Mouse (Mus musculus) A20 (cell line): ENCODE data around the gene Pde4a.

Source experiments
- DNase-seq: peaks from one replicate; pipeline ENCODE4 v3.0.0-alpha.2; 2011; ENCODE audit warnings: low read depth, low spot score

Gene Pde4a

GRCm38 (mm10) chr9:21148427-21148826 is 17.1 kb upstream of the Pde4a start:
- no peak for DNase-seq

- DNase-seq, result no peak
Observed at GRCm38 (mm10) chr9:21149077-21149653, 16.3 kb upstream of the Pde4a start.

GRCm38 (mm10) chr9:21149654-21150419 is 15.7 kb upstream of the Pde4a start, which contains the start of gene Cdc37:
TSS of gene Cdc37 (minus strand) at chr9:21149982.
- DNase-seq, result peak; percentile 90

- DNase-seq, result peak; percentile 49
Observed at GRCm38 (mm10) chr9:21152715-21153114, 12.8 kb upstream of the Pde4a start.

- no peak for DNase-seq
Observed at GRCm38 (mm10) chr9:21153331-21153730, 12.2 kb upstream of the Pde4a start.

- no peak for DNase-seq
Observed at GRCm38 (mm10) chr9:21153833-21154232, 11.7 kb upstream of the Pde4a start.

- peak; percentile 42 for DNase-seq
Observed at GRCm38 (mm10) chr9:21154787-21155186, 10.7 kb upstream of the Pde4a start.

- DNase-seq, result peak; percentile 84
Observed at GRCm38 (mm10) chr9:21161209-21161909, 4.2 kb upstream of the Pde4a start.

- no peak for DNase-seq
Observed at GRCm38 (mm10) chr9:21163086-21164050, 2.1 kb upstream of the Pde4a start.

- no peak for DNase-seq
Observed at GRCm38 (mm10) chr9:21164072-21164471, 1.4 kb upstream of the Pde4a start.

- DNase-seq, result no peak
Observed at GRCm38 (mm10) chr9:21165952-21166451, 488 bp downstream of the Pde4a start.

- DNase-seq, result no peak
Observed at GRCm38 (mm10) chr9:21166516-21166915, 1.0 kb downstream of the Pde4a start.

- no peak for DNase-seq
Observed at GRCm38 (mm10) chr9:21167140-21168097, 1.9 kb downstream of the Pde4a start.

GRCm38 (mm10) chr9:21168161-21169123 is 2.9 kb downstream of the Pde4a start:
- peak; percentile 74 for DNase-seq

- no peak for DNase-seq
Observed at GRCm38 (mm10) chr9:21169157-21169556, 3.6 kb downstream of the Pde4a start.

- no peak for DNase-seq
Observed at GRCm38 (mm10) chr9:21172364-21172763, 6.8 kb downstream of the Pde4a start.

- DNase-seq, result no peak
Observed at GRCm38 (mm10) chr9:21180402-21180801, 14.9 kb downstream of the Pde4a start.

GRCm38 (mm10) chr9:21180841-21181240 is 15.3 kb downstream of the Pde4a start:
- no peak for DNase-seq
